Mouse (Mus musculus) adrenal gland, adult 2 months (tissue): ENCODE data around the gene Ugcg. TPM values are rescaled to one million over a fixed set of nuclear protein-coding genes. Genes with fewer than 3 reads are reported as not detected.

Source experiments
- DNase-seq: peaks from one replicate; pipeline ENCODE4 v3.0.0; 2021
- long read RNA-seq: library from polyadenylated mRNA; stranded (forward); transcript quantifications from one replicate; pipeline ENCODE4 v2.0.0, GENCODE M21; 2021
- polyA plus RNA-seq: library from polyadenylated mRNA; depleted of rRNA; stranded (reverse); fragments of >200 nt; gene quantifications from 2 replicates; pipeline ENCODE4 v1.2.3, GENCODE M21; 2012; rRNA removed
- total RNA-seq, 2 experiments: library from RNA; stranded (reverse); gene quantifications; 2 replicates each; pipeline ENCODE4 v1.2.3; 2021

Gene Ugcg
- total RNA-seq (10 to 100 TPM; 26.5 to 44.3 TPM), polyA plus RNA-seq (41.7 and 49.9 TPM in 2 replicates)
- long read RNA-seq, full-length matches to known transcripts: 22 of 24 reads
- long read RNA-seq, partial matches to known transcripts: 1 of 24 reads
- long read RNA-seq, other reads (novel, unspliced or antisense): 1 of 24 reads

GRCm38 (mm10) chr4:59188802-59189545 is at the start of gene Ugcg:
TSS of gene Ugcg (plus strand) at chr4:59189257.
- DNase-seq: peak; percentile 93

GRCm38 (mm10) chr4:59149043-59149442 is 40.0 kb upstream of the Ugcg start:
- DNase-seq: no peak

- no peak for DNase-seq
Measured at GRCm38 (mm10) chr4:59150907-59151306, 38.1 kb upstream of the Ugcg start.

- DNase-seq: no peak
Measured at GRCm38 (mm10) chr4:59151953-59152352, 37.1 kb upstream of the Ugcg start.

GRCm38 (mm10) chr4:59156897-59157592 is 32.0 kb upstream of the Ugcg start:
- no peak for DNase-seq

- no peak for DNase-seq
Measured at GRCm38 (mm10) chr4:59157654-59158053, 31.4 kb upstream of the Ugcg start.

GRCm38 (mm10) chr4:59160289-59160688 is 28.8 kb upstream of the Ugcg start:
- no peak for DNase-seq

GRCm38 (mm10) chr4:59160959-59161670 is 27.9 kb upstream of the Ugcg start:
- peak; percentile 69 for DNase-seq

- DNase-seq: no peak
Measured at GRCm38 (mm10) chr4:59164034-59164433, 25.0 kb upstream of the Ugcg start.

GRCm38 (mm10) chr4:59167251-59167847 is 21.7 kb upstream of the Ugcg start:
- no peak for DNase-seq

GRCm38 (mm10) chr4:59169981-59170380 is 19.1 kb upstream of the Ugcg start:
- DNase-seq: peak; percentile 32

- peak; percentile 65 for DNase-seq
Measured at GRCm38 (mm10) chr4:59172616-59173015, 16.4 kb upstream of the Ugcg start.

GRCm38 (mm10) chr4:59173181-59173922 is 15.7 kb upstream of the Ugcg start:
- DNase-seq: peak; percentile 70

GRCm38 (mm10) chr4:59175003-59175402 is 14.1 kb upstream of the Ugcg start:
- DNase-seq: peak; percentile 41

- DNase-seq: no peak
Measured at GRCm38 (mm10) chr4:59175929-59176328, 13.1 kb upstream of the Ugcg start.

- DNase-seq: no peak
Measured at GRCm38 (mm10) chr4:59177566-59177965, 11.5 kb upstream of the Ugcg start.

GRCm38 (mm10) chr4:59181320-59182271 is 7.5 kb upstream of the Ugcg start:
- DNase-seq: no peak

- DNase-seq: no peak
Measured at GRCm38 (mm10) chr4:59185671-59186070, 3.4 kb upstream of the Ugcg start.

- DNase-seq: peak; percentile 54
Measured at GRCm38 (mm10) chr4:59187289-59187688, 1.8 kb upstream of the Ugcg start.

- DNase-seq: no peak
Measured at GRCm38 (mm10) chr4:59188474-59188801, 619 bp upstream of the Ugcg start.
